Mouse (Mus musculus): ENCODE measurements around the gene Cox7a1. TPM values are rescaled to one million over a fixed set of nuclear protein-coding genes. Genes with fewer than 3 reads are reported as not detected.
A peak's percentile ranks its signal among the peaks of the same experiment; 100 is the strongest.

Gene Cox7a1
- polyA plus RNA-seq, 2 experiments = 2.7 to 4.5 TPM

DNA sequence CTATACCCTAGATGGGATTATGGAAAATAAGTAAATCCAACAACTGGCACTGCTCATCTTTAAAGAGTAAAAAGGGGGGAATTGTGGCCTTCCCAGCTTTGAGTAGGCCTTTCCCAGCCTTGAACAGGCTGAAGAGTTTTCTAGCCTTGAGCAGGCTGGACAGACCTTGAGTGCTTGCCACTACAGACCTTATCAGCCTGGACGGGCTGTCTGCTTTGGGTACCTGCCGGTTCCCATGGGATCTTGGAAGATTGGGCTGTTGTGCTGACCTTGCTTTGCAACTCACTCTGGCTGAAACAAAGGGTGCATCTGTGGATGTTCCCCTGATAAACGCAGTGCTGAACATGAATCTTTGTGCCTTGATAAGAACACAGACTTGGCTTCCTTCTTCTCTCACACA, 29.9 kb downstream of the Cox7a1 start:
- H3K27ac ChIP-seq (replicated peaks; ENCODE audit: low read depth, low read length) = no peak overlapping the region
- H3K4me1 ChIP-seq (ENCODE audit: control insufficient read depth, insufficient read depth, low read length) = peaks cover under 1% of the 10 kb centered on the region; the same call in 1 of the 2 replicates
- no peak overlapping the region for H3K4me2 ChIP-seq (replicated peaks; ENCODE audit: low read depth, low read length, severe bottlenecking)
- TF ChIP-seq POLR2A (IDR thresholded peaks at IDR 0.05; ENCODE audit: borderline replicate concordance, extremely low read depth, insufficient read depth, insufficient read length) = no peak
- no peak overlapping the region for H3K9ac ChIP-seq (ENCODE audit: low read depth, low read length, severe bottlenecking)
- no peaks in the 10 kb centered on the region for H3K36me3 ChIP-seq (ENCODE audit: control insufficient read depth, insufficient read depth, low read length)
- DNase-seq (ENCODE audit: low spot score) (no peak), ATAC-seq (ENCODE audit: low FRiP score, low read depth) (no peak)
- 80% methylated on average over 3 of the region's 3 CpGs for WGBS
- H3K27me3 ChIP-seq (ENCODE audit: control insufficient read depth, insufficient read depth, low read length) = no peaks in the 10 kb centered on the region
- H3K4me3 ChIP-seq (replicated peaks; ENCODE audit: low read length) = no peak overlapping the region
- no peaks in the 10 kb centered on the region for H3K9me3 ChIP-seq (ENCODE audit: control insufficient read depth, low read length)

- DNase-seq (ENCODE audit: low spot score) = no peak
- WGBS = 92% methylated on average over 3 of the region's 3 CpGs
- TF ChIP-seq POLR2A (IDR thresholded peaks at IDR 0.05; ENCODE audit: borderline replicate concordance, extremely low read depth, insufficient read depth, insufficient read length) = no peak
Observed at GRCm38 (mm10) chr7:30215875-30216274, 31.9 kb downstream of the Cox7a1 start.

DNA sequence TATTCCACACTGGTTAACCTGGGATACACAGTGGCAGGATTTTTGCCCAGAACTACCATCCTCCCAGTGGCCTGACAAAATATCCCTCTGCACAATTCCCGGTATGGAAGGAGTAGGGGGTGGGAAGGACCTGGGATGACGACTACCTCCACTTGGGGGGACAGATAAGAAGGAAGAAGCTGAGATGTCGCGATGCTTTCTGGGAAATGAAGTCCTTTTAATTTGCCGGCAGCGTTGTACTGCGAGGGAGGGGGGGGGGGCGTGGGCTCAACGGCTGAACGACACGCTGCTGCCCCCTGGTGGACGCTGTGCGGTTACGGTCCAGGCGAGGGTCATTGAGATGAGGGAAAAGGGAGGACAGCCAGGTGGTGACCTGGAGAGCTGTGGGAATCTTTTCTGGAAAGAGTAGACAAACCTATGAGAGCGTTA, 32.8 kb downstream of the Cox7a1 start:
- H3K27me3 ChIP-seq (ENCODE audit: control insufficient read depth, insufficient read depth, low read length) = no peaks in the 10 kb centered on the region
- no peak overlapping the region for H3K27ac ChIP-seq (replicated peaks; ENCODE audit: low read depth, low read length)
- no peak overlapping the region for H3K9ac ChIP-seq (ENCODE audit: low read depth, low read length, severe bottlenecking)
- H3K4me2 ChIP-seq (replicated peaks; ENCODE audit: low read depth, low read length, severe bottlenecking) = peak overlapping the region; percentile 39
- no peak for TF ChIP-seq POLR2A (IDR thresholded peaks at IDR 0.05; ENCODE audit: borderline replicate concordance, extremely low read depth, insufficient read depth, insufficient read length)
- no peak overlapping the region; the same call in 1 of the 2 replicates for H3K4me3 ChIP-seq (replicated peaks; ENCODE audit: low read length)
- WGBS = 2% methylated on average over 16 of the region's 16 CpGs
- ATAC-seq (ENCODE audit: low FRiP score, low read depth) (peak; percentile 76), DNase-seq (ENCODE audit: low spot score) (peak; percentile 88)
- H3K36me3 ChIP-seq (ENCODE audit: control insufficient read depth, insufficient read depth, low read length) = no peaks in the 10 kb centered on the region
- peaks cover 8% of the 10 kb centered on the region for H3K4me1 ChIP-seq (ENCODE audit: control insufficient read depth, insufficient read depth, low read length)
- no peaks in the 10 kb centered on the region for H3K9me3 ChIP-seq (ENCODE audit: control insufficient read depth, low read length)

More at GRCm38 (mm10) chr7:30215875-30216274, 31.9 kb downstream of the Cox7a1 start:
- H3K4me1 ChIP-seq (ENCODE audit: control insufficient read depth, insufficient read depth, low read length) = peaks cover 8% of the 10 kb centered on the region
- H3K4me2 ChIP-seq (replicated peaks; ENCODE audit: low read depth, low read length, severe bottlenecking) = no peak overlapping the region
- H3K9me3 ChIP-seq (ENCODE audit: control insufficient read depth, low read length) = no peaks in the 10 kb centered on the region
- H3K9ac ChIP-seq (ENCODE audit: low read depth, low read length, severe bottlenecking) = no peak overlapping the region
- H3K36me3 ChIP-seq (ENCODE audit: control insufficient read depth, insufficient read depth, low read length) = no peaks in the 10 kb centered on the region
- H3K27ac ChIP-seq (replicated peaks; ENCODE audit: low read depth, low read length) = no peak overlapping the region
- no peak for ATAC-seq (ENCODE audit: low FRiP score, low read depth)
- no peak overlapping the region for H3K4me3 ChIP-seq (replicated peaks; ENCODE audit: low read length)
- H3K27me3 ChIP-seq (ENCODE audit: control insufficient read depth, insufficient read depth, low read length) = no peaks in the 10 kb centered on the region

DNA sequence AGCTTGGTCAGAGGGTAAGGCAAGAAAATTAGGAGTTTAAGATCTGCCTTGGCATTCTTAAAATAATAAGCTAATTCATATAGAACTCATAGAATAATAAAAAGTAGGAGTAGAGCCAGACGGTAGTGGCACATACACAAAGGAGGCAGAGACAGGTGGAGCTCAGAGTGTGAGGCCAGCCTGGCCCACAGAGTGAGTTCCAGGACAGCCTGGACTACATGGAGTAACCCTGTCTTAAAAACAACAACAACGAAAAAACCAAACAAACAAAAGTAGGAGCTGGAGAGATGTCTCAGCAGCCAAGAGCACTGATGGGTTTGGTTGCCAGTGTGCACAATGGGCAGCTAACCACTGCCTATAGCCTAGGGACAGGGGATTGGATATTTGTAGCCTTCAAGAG, 33.3 kb downstream of the Cox7a1 start:
- 74% methylated on average over 2 of the region's 2 CpGs for WGBS
- peaks cover 8% of the 10 kb centered on the region for H3K4me1 ChIP-seq (ENCODE audit: control insufficient read depth, insufficient read depth, low read length)
- no peak overlapping the region for H3K9ac ChIP-seq (ENCODE audit: low read depth, low read length, severe bottlenecking)
- H3K36me3 ChIP-seq (ENCODE audit: control insufficient read depth, insufficient read depth, low read length) = 0 out of 2 replicates have a peak, but pooled peaks cover 2% of the 10 kb centered on the region
- no peak overlapping the region for H3K4me2 ChIP-seq (replicated peaks; ENCODE audit: low read depth, low read length, severe bottlenecking)
- H3K9me3 ChIP-seq (ENCODE audit: control insufficient read depth, low read length) = no peaks in the 10 kb centered on the region
- no peak for TF ChIP-seq POLR2A (IDR thresholded peaks at IDR 0.05; ENCODE audit: borderline replicate concordance, extremely low read depth, insufficient read depth, insufficient read length)
- no peak overlapping the region for H3K27ac ChIP-seq (replicated peaks; ENCODE audit: low read depth, low read length)
- no peaks in the 10 kb centered on the region for H3K27me3 ChIP-seq (ENCODE audit: control insufficient read depth, insufficient read depth, low read length)
- ATAC-seq (ENCODE audit: low FRiP score, low read depth) = no peak
- no peak for DNase-seq (ENCODE audit: low spot score)
- no peak overlapping the region for H3K4me3 ChIP-seq (replicated peaks; ENCODE audit: low read length)

DNA sequence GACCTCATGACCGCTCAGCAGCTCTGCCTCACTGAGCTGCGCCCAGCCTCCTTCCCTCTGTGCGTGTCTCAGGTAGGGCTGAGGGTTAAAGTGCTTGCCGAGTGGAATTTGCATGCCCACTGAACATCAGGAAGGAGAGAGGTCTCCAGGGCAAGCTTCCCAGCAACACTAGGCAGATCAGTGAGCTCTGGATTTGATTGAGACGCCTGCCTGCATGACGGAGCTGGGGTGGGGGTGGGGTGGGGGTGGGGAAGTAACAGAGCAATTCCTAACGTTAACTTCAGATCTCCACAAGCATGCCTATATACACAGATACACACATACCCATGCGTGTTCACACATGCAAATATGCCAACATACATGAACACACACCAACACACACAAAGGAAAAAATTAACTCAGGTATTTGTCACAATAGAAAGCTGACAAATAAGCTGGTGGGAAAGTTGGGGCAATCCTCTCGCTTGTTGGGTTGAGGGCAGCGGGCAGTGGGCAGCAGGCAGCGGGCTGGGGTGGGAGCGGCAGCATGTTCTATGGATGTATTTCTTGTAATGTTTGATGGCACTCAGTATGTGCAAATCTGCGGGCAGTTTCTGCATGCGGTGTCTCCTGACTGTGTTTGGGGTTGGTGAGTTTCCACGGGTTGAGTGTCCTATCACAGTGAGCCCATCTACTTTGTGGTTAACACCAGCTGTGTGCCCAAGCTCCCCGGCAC, 35.5 kb downstream of the Cox7a1 start:
- Histone ChIP-seq H3K27ac (replicated peaks; ENCODE audit: low read depth, low read length) (peak overlapping the region; percentile 61; the same call in 1 of the 2 replicates), H3K4me3 (replicated peaks; ENCODE audit: low read length) (peak overlapping the region; percentile 43), H3K4me2 (replicated peaks; ENCODE audit: low read depth, low read length, severe bottlenecking) (peak overlapping the region; percentile 75), H3K9ac (ENCODE audit: low read depth, low read length, severe bottlenecking) (peak overlapping the region; percentile 55), H3K36me3 (ENCODE audit: control insufficient read depth, insufficient read depth, low read length) (peaks cover 12% of the 10 kb centered on the region), H3K27me3 (ENCODE audit: control insufficient read depth, insufficient read depth, low read length) (no peaks in the 10 kb centered on the region), H3K9me3 (ENCODE audit: control insufficient read depth, low read length) (no peaks in the 10 kb centered on the region), H3K4me1 (ENCODE audit: control insufficient read depth, insufficient read depth, low read length) (peaks cover 8% of the 10 kb centered on the region)
- ATAC-seq (ENCODE audit: low FRiP score, low read depth) (peak; percentile 79), DNase-seq (ENCODE audit: low spot score) (peak; percentile 60)
- 5% methylated on average over 16 of the region's 16 CpGs for WGBS
- TF ChIP-seq POLR2A (IDR thresholded peaks at IDR 0.05; ENCODE audit: borderline replicate concordance, extremely low read depth, insufficient read depth, insufficient read length) = no peak

Measured in limb, embryonic 14.5 days (tissue).